Mouse (Mus musculus): Measurements from ENCODE around the gene Atp1a1.

DNA sequence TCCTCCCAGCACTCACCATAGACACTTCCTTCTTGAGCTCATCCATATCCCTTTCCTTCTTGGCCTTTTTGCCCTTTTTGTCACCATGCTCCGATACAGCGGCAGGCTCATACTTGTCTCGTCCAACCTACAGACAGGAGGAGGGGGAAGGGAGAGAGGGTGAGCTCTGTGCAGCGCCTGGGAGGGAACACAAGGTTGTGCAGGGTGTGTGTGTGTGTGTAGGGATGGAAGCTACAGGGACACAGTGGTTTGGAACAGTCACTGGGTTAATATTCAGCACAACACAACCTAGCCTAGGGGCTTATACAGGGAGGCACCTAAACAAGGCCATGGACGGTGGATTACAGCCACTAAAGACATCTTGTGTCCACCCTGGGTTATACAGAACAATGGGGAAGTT, 9.5 kb downstream of the Atp1a1 start:
- TF ChIP-seq POLR2A (IDR thresholded peaks at IDR 0.05; ENCODE audit: insufficient read depth, low read depth, low read length): no peak
- TF ChIP-seq CTCF (IDR thresholded peaks at IDR 0.05; ENCODE audit: insufficient read depth, low read depth, low read length): no peak
